Mouse (Mus musculus): ENCODE data around the gene Usp46.

Gene Usp46

GRCm38 (mm10) chr5:74067831-74068713 is at the start of gene Usp46:
Gene Usp46 (minus strand): TSS chr5:74068431.
- DNase-seq (ENCODE audit: low read depth, low spot score): peak; percentile 60

GRCm38 (mm10) chr5:74113961-74114689 is 45.9 kb upstream of the Usp46 start:
- DNase-seq (ENCODE audit: low read depth, low spot score): no peak

- no peak for DNase-seq (ENCODE audit: low read depth, low spot score)
Measured at GRCm38 (mm10) chr5:74105445-74105844, 37.2 kb upstream of the Usp46 start.

- no peak for DNase-seq (ENCODE audit: low read depth, low spot score)
Measured at GRCm38 (mm10) chr5:74101761-74102160, 33.5 kb upstream of the Usp46 start.

- DNase-seq (ENCODE audit: low read depth, low spot score): no peak
Measured at GRCm38 (mm10) chr5:74099046-74099445, 30.8 kb upstream of the Usp46 start.

GRCm38 (mm10) chr5:74097854-74098220 is 29.6 kb upstream of the Usp46 start:
- no peak for DNase-seq (ENCODE audit: low read depth, low spot score)

- DNase-seq (ENCODE audit: low read depth, low spot score): no peak
Measured at GRCm38 (mm10) chr5:74097116-74097853, 29.1 kb upstream of the Usp46 start.

GRCm38 (mm10) chr5:74096060-74096459 is 27.8 kb upstream of the Usp46 start:
- no peak for DNase-seq (ENCODE audit: low read depth, low spot score)

- DNase-seq (ENCODE audit: low read depth, low spot score): no peak
Measured at GRCm38 (mm10) chr5:74095611-74096010, 27.4 kb upstream of the Usp46 start.

- DNase-seq (ENCODE audit: low read depth, low spot score): no peak
Measured at GRCm38 (mm10) chr5:74094841-74095437, 26.7 kb upstream of the Usp46 start.

- DNase-seq (ENCODE audit: low read depth, low spot score): no peak
Measured at GRCm38 (mm10) chr5:74093556-74094428, 25.6 kb upstream of the Usp46 start.

GRCm38 (mm10) chr5:74092833-74093555 is 24.8 kb upstream of the Usp46 start:
- peak; percentile 95 for DNase-seq (ENCODE audit: low read depth, low spot score)

GRCm38 (mm10) chr5:74092481-74092832 is 24.2 kb upstream of the Usp46 start:
- DNase-seq (ENCODE audit: low read depth, low spot score): no peak

GRCm38 (mm10) chr5:74089643-74090042 is 21.4 kb upstream of the Usp46 start:
- no peak for DNase-seq (ENCODE audit: low read depth, low spot score)

- no peak for DNase-seq (ENCODE audit: low read depth, low spot score)
Measured at GRCm38 (mm10) chr5:74081756-74082155, 13.5 kb upstream of the Usp46 start.

GRCm38 (mm10) chr5:74078861-74079615 is 10.8 kb upstream of the Usp46 start:
- DNase-seq (ENCODE audit: low read depth, low spot score): no peak

GRCm38 (mm10) chr5:74078400-74078799 is 10.2 kb upstream of the Usp46 start:
- no peak for DNase-seq (ENCODE audit: low read depth, low spot score)

- DNase-seq (ENCODE audit: low read depth, low spot score): no peak
Measured at GRCm38 (mm10) chr5:74077959-74078358, 9.7 kb upstream of the Usp46 start.

- peak; percentile 42 for DNase-seq (ENCODE audit: low read depth, low spot score)
Measured at GRCm38 (mm10) chr5:74076759-74077158, 8.5 kb upstream of the Usp46 start.
